Mouse (Mus musculus) C2C12 (cell line): ENCODE data around the gene 4930558C23Rik.

Experiments
- CEBPB ChIP-seq: IDR thresholded peaks from one replicate; pipeline ENCODE4 v1.6.1; 2011; ENCODE audit warnings: low read depth, mild to moderate bottlenecking, control low read depth, moderate library complexity
- CTCF ChIP-seq: IDR thresholded peaks from one replicate; pipeline ENCODE4 v1.5.1; 2011; ENCODE audit not compliant: control insufficient read depth, insufficient read depth, insufficient read length
- FOSL1 ChIP-seq: IDR thresholded peaks from one replicate; pipeline ENCODE4 v1.8.0; 2011; ENCODE audit warnings: mild to moderate bottlenecking, low read length; ENCODE audit not compliant: poor library complexity, insufficient read depth, severe bottlenecking
- MAX ChIP-seq: IDR thresholded peaks from one replicate; pipeline ENCODE4 v1.6.1; 2011; ENCODE audit warnings: mild to moderate bottlenecking, control low read depth
- MYOD1 ChIP-seq: IDR thresholded peaks from one replicate; pipeline ENCODE4 v1.6.1; 2011; ENCODE audit warnings: low read depth; ENCODE audit not compliant: control insufficient read depth, insufficient read length
- MYOG ChIP-seq: IDR thresholded peaks from one replicate; pipeline ENCODE4 v1.6.1; 2011; ENCODE audit not compliant: control insufficient read depth, insufficient read length; ENCODE audit errors: extremely low read depth
- USF1 ChIP-seq: IDR thresholded peaks from one replicate; pipeline ENCODE4 v1.6.1; 2011; ENCODE audit warnings: low read depth, mild to moderate bottlenecking, control low read depth, moderate library complexity

GRCm38 (mm10) chr3:95433301-95433915, 30.8 kb upstream of the 4930558C23Rik start:
- TF ChIP-seq CTCF: no peak
- TF ChIP-seq MYOG: no peak
- no peak for TF ChIP-seq USF1
- no peak for TF ChIP-seq FOSL1
- no peak for TF ChIP-seq MAX
- no peak for TF ChIP-seq MYOD1
- TF ChIP-seq CEBPB: no peak
